Mouse (Mus musculus) kidney, adult 11 months (tissue): Measurements from ENCODE around the gene Smim26.
A peak's percentile ranks its signal among the peaks of the same experiment; 100 is the strongest.
"Not testable (repeated sequence)": the region's sequence is repeated elsewhere in the genome, so short reads cannot be mapped to it uniquely, and the experiment has no call there.

Source experiments
- DNase-seq: peaks from one replicate; pipeline ENCODE4 v3.0.0; 2022

Smim26 gene

DNA sequence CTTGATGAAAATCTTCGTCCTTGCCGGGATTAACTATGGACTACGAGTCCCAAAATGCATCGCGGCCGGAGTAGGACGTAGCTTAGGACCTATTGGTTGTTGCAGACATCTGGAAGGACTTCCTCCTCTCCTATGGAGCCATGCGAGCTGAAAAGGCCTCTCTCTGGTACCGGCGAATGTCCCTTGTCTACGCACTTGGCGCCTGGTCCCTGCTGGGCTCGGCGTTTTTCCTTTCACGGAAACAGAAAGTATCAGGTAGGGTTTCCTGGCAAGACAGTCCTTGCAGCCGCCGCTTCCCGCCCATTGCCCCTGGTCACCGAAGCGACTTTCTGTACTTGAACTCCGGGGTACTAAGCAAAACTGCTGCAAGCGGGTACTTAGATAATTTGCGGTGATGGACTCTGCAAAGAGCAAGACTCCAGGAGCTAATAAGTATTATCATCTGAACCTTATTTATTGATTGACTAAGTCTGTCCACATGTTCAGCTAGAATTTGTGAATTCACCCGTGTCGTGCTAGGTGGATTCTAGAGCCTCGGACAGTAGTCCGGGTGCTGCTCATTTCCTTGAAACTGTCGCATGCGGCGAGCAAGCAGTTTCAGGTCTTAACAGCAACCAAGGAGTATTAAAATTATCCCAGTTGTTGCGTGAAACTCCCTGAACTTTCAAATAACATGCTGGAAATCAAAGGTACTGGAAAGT lies at the start of gene Smim26:
Gene Smim26, plus strand, starts transcription at position 104 of the 701 bp plus-strand sequence.
- DNase-seq, result peak; percentile 84

- peak; percentile 76 for DNase-seq
These were observed 49.2 kb upstream of the Smim26 start for GRCm38 (mm10) chr2:144544630-144545029.

- no peak for DNase-seq
These were observed 48.8 kb upstream of the Smim26 start for GRCm38 (mm10) chr2:144545061-144545460.

GRCm38 (mm10) chr2:144545481-144545880 lies 48.4 kb upstream of the Smim26 start:
- DNase-seq, result peak; percentile 83

GRCm38 (mm10) chr2:144547559-144547958 lies 46.3 kb upstream of the Smim26 start:
- DNase-seq, result no peak

- DNase-seq, result peak; percentile 71
These were observed 43.3 kb upstream of the Smim26 start, which contains the start of gene Rbbp9 for GRCm38 (mm10) chr2:144550529-144550928. Gene Rbbp9, minus strand, starts transcription at chr2:144550869.

DNA sequence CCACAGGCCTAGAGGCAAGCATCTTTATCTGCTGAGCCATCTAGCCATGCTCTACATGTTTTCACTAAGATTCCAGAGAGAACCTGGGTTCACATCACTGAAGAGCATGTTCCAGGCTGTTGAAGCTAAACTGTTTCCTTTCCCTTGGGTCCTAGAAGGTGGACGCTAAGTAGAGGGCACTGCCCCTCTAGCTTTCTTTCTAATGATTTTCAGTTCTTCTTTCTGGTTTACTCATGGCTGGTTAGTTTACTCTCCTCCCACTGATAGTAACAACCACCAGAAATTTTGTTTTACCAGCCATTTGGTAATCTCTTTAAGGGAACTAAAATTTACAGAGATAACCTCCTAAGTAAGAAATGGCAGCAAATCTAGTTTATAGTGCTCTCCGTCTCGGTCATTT lies 39.9 kb upstream of the Smim26 start:
- no peak for DNase-seq

DNA sequence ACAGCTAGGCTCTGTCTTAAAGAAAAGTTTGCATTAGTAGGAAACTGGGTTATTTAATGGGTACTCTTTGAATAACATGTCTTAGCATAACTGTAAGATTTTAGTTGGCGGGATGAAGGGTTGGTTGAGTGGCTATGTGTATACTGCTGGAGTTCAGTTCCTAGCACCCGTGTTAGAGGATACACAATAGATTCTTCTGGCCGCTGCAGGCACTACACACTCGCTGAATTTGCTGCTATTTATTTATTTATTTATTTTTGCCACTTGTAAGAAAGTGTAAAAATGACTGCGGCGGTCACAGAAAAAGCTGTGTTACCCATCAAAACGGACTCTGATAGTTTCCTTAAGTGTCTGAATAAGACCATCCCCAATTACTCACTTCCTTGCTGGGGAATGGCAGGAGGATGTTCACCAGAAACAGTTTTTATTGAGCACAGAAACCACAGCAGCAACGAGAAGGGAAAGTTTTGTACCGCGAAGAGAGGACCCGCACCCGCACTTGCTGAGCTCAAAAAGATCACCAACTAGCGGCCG lies 38.5 kb upstream of the Smim26 start:
- DNase-seq, result no peak

DNA sequence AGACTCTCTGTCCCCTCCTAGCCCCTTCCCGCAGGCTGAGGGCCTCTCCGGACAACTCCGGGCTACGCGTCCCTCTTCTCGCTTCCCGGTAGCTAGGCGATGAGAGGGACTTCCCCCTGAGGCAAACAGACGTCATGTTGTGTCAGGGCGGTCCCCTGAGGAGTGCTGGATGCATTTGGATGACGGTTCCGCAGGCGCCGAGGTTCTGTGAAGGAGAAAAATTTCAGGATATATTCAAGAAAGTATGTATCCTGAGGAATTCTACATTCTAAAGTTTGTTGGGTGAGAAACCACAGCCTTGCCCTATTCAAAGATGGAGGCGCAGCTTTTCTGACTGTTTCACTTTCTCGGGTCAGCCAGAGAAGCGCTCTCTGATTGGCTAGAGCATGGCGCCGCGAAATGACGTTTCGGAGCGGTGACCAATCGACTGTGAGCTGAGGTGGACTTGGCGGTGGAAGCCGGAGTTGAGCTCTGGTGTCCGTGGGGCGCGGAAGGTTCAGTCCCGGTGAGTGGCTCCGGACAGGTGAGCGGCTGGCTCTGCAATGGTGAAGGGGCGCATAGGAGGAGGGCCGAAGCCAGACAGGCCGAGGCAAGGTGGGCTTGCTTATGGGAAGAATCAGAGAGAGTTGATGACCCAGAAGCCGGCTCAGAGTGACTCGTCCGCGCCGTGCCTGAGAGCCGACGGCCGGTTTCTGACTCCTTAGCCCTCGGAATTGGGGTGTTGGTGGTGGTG lies 37.9 kb upstream of the Smim26 start, which contains the start of gene Sec23b:
Gene Sec23b, plus strand, starts transcription at position 410 of the 733 bp plus-strand sequence.
- peak; percentile 98 for DNase-seq

GRCm38 (mm10) chr2:144588723-144589122 lies 5.1 kb upstream of the Smim26 start:
- DNase-seq, result no peak

- DNase-seq, result not testable (repeated sequence)
These were observed 818 bp upstream of the Smim26 start for GRCm38 (mm10) chr2:144593036-144593435.

DNA sequence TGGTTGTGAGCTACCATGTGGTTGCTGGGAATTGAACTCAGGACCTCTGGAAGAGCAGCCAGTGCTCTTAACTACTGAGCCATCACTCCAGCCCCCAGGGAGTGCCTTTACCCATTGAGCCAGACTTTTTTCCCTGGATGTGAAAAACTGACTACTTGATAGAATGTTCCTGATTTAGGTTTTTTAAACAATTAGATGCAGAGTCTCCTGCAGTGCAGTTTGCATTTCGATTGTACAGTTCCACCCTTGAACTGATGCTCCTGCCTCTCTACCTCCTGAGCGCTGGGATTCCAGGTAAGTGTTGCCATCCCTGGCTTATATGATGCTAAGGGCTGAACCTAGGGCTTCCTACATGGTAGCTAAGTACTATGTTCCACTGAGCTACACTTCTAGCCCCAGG lies 4.2 kb downstream of the Smim26 start:
- DNase-seq, result no peak

- DNase-seq, result peak; percentile 92
These were observed 6.2 kb downstream of the Smim26 start, which contains the start of gene Dtd1 for GRCm38 (mm10) chr2:144599831-144600687. Gene Dtd1, plus strand, starts transcription at chr2:144599897.

- no peak for DNase-seq
These were observed 7.7 kb downstream of the Smim26 start for GRCm38 (mm10) chr2:144601576-144601975.

GRCm38 (mm10) chr2:144613956-144614355 lies 20.1 kb downstream of the Smim26 start:
- no peak for DNase-seq

- DNase-seq, result no peak
These were observed 23.4 kb downstream of the Smim26 start for GRCm38 (mm10) chr2:144617074-144617874.

- DNase-seq, result no peak
These were observed 27.6 kb downstream of the Smim26 start for GRCm38 (mm10) chr2:144621491-144621890.

- no peak for DNase-seq
These were observed 39.7 kb downstream of the Smim26 start for GRCm38 (mm10) chr2:144633551-144633950.

GRCm38 (mm10) chr2:144634231-144634630 lies 40.4 kb downstream of the Smim26 start:
- no peak for DNase-seq

DNA sequence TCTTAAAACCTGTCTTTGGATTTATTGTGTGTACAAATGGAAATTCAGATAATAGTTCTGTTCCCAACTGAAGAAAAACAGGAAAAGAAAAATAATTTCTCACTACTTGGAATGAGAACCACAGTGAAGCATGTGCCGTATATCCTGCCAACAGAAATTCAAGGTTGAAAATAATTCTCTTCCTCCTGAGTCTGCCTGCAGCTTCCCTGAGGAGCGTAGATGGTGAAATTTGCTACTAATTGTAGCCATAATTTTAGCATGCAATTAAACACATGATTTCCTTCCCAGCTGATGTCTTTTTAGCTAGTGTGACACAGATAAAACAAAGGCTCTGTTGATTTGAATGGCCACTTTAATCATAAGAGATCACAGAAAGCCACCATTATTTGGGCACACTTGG lies 40.9 kb downstream of the Smim26 start:
- DNase-seq, result no peak

DNA sequence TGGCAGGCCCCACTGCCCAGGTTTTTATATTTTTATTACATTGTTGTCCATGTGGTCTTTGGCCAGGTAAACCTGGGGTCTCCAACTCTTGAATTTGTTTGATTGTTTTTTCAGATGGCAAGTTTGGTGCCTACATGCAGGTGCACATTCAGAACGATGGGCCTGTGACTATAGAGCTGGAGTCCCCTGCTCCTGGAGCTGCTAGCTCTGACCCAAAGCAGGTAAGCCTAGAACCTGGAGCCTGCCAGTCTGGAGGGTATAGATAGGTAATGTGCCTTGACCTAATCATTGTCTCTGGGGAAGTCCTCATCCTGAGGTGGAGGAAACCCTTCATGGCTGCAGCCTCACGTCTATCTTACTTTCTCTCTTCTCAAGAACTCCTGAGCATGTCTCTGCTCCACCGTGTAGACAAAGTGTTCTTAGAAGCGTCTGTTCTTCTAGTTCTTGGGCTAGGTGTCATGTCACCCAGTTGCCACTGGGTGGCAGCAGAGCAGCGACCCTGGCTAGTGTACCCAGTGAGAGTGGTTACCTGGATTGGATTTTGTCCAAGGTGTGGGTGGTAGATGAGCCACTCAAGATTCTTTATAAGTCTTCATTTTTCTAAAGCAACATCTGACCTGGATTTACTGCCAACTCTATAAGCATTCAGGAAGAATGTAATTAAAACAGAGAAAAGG lies 41.9 kb downstream of the Smim26 start:
- DNase-seq, result peak; percentile 45
